Mouse (Mus musculus): ENCODE results near the gene Grid1.

DNA sequence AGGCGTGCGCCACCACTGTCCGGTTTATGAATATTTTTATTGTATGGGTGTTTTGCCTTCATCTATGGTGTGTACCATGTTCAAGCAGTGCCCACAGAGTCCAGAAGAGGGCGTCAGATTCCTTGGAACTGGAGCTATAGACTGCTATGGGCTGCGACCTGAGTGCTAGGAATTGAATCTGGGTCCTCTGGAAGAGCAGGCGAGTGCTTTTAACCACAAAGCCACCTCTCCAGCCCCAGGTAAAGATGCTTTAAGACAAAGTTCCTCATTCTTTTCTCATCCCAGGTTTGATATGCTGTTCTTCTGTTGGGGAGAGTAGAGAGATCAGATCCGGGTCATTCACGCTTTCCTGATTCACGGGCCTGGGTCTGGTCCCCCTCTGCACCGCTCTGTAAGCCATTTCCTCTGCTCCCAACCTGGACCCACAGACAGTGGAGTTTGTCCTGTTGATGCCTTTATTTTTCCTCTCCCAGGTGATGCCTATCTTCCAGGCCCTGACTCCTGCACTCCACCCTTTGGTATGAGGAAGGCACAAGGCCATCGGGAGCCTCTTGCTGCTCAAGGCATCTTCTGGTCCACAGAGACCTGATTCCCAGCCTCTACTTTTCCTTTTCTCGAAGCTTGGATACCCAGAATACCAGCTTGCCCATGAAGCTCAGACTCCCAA is 43.1 kb upstream of the Grid1 start:
- TF ChIP-seq CTCF (IDR thresholded peaks at IDR 0.05) (no peak), EP300 (IDR thresholded peaks at IDR 0.05) (no peak)

Data from lung, postnatal 0 days (tissue).